Mouse (Mus musculus) ES-E14 (cell line): ENCODE results near the gene A930033H14Rik.

ENCODE experiments used
- CHD2 ChIP-seq: IDR thresholded peaks from 2 replicates; pipeline ENCODE4 v1.6.1; 2014; ENCODE audit warnings: mild to moderate bottlenecking, low read depth, low read length, inconsistent platforms
- HCFC1 ChIP-seq: IDR thresholded peaks from 2 replicates; pipeline ENCODE4 v1.6.1; 2012; ENCODE audit warnings: low read length, inconsistent platforms, borderline replicate concordance; ENCODE audit not compliant: insufficient read depth
- MAFK ChIP-seq: IDR thresholded peaks from 2 replicates; pipeline ENCODE4 v1.6.1; 2014; ENCODE audit warnings: mild to moderate bottlenecking, low read depth, low read length, inconsistent platforms; ENCODE audit not compliant: insufficient read depth
- ZC3H11A ChIP-seq: IDR thresholded peaks from 2 replicates; pipeline ENCODE4 v1.6.1; 2012; ENCODE audit warnings: low read depth, mild to moderate bottlenecking, inconsistent platforms, low read length, borderline replicate concordance
- ZNF384 ChIP-seq: IDR thresholded peaks from 2 replicates; pipeline ENCODE4 v1.6.1; 2012; ENCODE audit warnings: low read depth, low read length, inconsistent platforms

- no peak for TF ChIP-seq ZNF384
- TF ChIP-seq HCFC1, result no peak
- no peak for TF ChIP-seq CHD2
- no peak for TF ChIP-seq ZC3H11A
- TF ChIP-seq MAFK, result no peak
Observed at GRCm38 (mm10) chr10:69217127-69217690, 4.3 kb upstream of the A930033H14Rik start.
